24 mouse cellular contexts compared by ENCODE assay signal in genomic region chr16:22956085-22956439, GRCm38 (mm10). TPM values are rescaled to one million over a fixed set of nuclear protein-coding genes. Genes with fewer than 3 reads are reported as not detected.
DNase-seq lines count a peak whose midpoint lies in the region; ATAC-seq and TF ChIP-seq lines count a peak whose summit lies in the region.
"Had no signal": no experiment of that assay in that cellular context is flagged by ENCODE, and none has a peak within 500 bp of the region (broad histone marks: within the 10 kb centered on the region; RNA-seq: fewer than 3 reads in every experiment).

No protein-coding gene starts in this region.

- no peak overlapping the region for H3K9ac ChIP-seq in forebrain, embryonic 12.5 days
- no peak overlapping the region for H3K9ac ChIP-seq in forebrain, postnatal 0 days
- H3K9ac ChIP-seq in ES-E14 (ENCODE audit: insufficient read depth, low read depth, low read length, poor library complexity, severe bottlenecking): no peak overlapping the region
- H3K9ac ChIP-seq in hindbrain, embryonic 15.5 days: no peak overlapping the region
- no peak overlapping the region for H3K9ac ChIP-seq in midbrain, embryonic 16.5 days (ENCODE audit: low read depth, low read length)
- H3K9ac ChIP-seq in heart, embryonic 12.5 days: no peak overlapping the region
- H3K9ac ChIP-seq: liver, embryonic 13.5 days had no signal

- no peak overlapping the region for H3K4me3 ChIP-seq in forebrain, embryonic 12.5 days (replicated peaks)
- no peak overlapping the region for H3K4me3 ChIP-seq in forebrain, postnatal 0 days (ENCODE audit: low read depth, low read length)
- peak overlapping the region; percentile 3 to 49; a peak in 3 of 4 replicates for H3K4me3 ChIP-seq in ES-E14 (ENCODE audit: insufficient read depth in 1 of 2, low read depth in 1 of 2, low read length in 2 of 2, poor library complexity in 1 of 2, severe bottlenecking in 1 of 2)
- no peak overlapping the region for H3K4me3 ChIP-seq in hindbrain, embryonic 15.5 days
- H3K4me3 ChIP-seq in midbrain, embryonic 16.5 days (ENCODE audit: low read depth, low read length): no peak overlapping the region
- no peak overlapping the region for H3K4me3 ChIP-seq in heart, embryonic 12.5 days
- H3K4me3 ChIP-seq: heart, adult 2 months; liver, embryonic 13.5 days had no signal

- peak overlapping the region; percentile 22; the same call in 1 of the 2 replicates for H3K4me2 ChIP-seq in forebrain, embryonic 12.5 days
- no peak overlapping the region for H3K4me2 ChIP-seq in forebrain, postnatal 0 days (ENCODE audit: low read depth)
- H3K4me2 ChIP-seq in hindbrain, embryonic 15.5 days: 0 out of 2 replicates have a peak overlapping the region, but pooled peaks have one; percentile 0
- peak overlapping the region; percentile 22; the same call in 1 of the 2 replicates for H3K4me2 ChIP-seq in midbrain, embryonic 16.5 days (ENCODE audit: low read length)
- H3K4me2 ChIP-seq in heart, embryonic 12.5 days: no peak overlapping the region
- H3K4me2 ChIP-seq: liver, embryonic 13.5 days had no signal

- in situ Hi-C loops in ES-E14 (cut with MboI; ENCODE audit: low sequenced_read_pairs in 2 of 2, unreplicated experiment in 2 of 2): no loop called here

- H3K27me3 ChIP-seq in forebrain, embryonic 12.5 days: no peaks in the 10 kb centered on the region
- no peaks in the 10 kb centered on the region for H3K27me3 ChIP-seq in forebrain, postnatal 0 days (ENCODE audit: insufficient read depth, low read length)
- H3K27me3 ChIP-seq in hindbrain, embryonic 15.5 days: no peaks in the 10 kb centered on the region
- no peaks in the 10 kb centered on the region for H3K27me3 ChIP-seq in midbrain, embryonic 16.5 days (ENCODE audit: control insufficient read depth, insufficient read depth, low read depth, low read length)
- H3K27me3 ChIP-seq in heart, embryonic 12.5 days (replicated peaks): no peaks in the 10 kb centered on the region
- H3K27me3 ChIP-seq: liver, embryonic 13.5 days had no signal

- no peak for DNase-seq in forebrain, postnatal 0 days
- no peak for DNase-seq in ES-E14 (ENCODE audit: low read depth, low spot score)
- DNase-seq in cerebellum, postnatal 25 days: no peak
- DNase-seq in frontal cortex, postnatal 14 days (ENCODE audit: low spot score in 2 of 2): no peak
- DNase-seq: cerebellum, adult 11-12 months; heart, adult 2 months; liver, embryonic 13.5 days; thymus, adult 2 months had no signal

- peak overlapping the region; percentile 68 for H3K27ac ChIP-seq in forebrain, embryonic 12.5 days
- no peak overlapping the region for H3K27ac ChIP-seq in forebrain, postnatal 0 days (ENCODE audit: low read depth, low read length)
- no peak overlapping the region for H3K27ac ChIP-seq in ES-E14 (ENCODE audit: insufficient read depth, low read depth, low read length, poor library complexity, severe bottlenecking)
- H3K27ac ChIP-seq in hindbrain, embryonic 15.5 days (replicated peaks): no peak overlapping the region
- 0 out of 2 replicates have a peak overlapping the region, but pooled peaks have one; percentile 47 for H3K27ac ChIP-seq in midbrain, embryonic 16.5 days (ENCODE audit: low read length)
- H3K27ac ChIP-seq in heart, embryonic 12.5 days (ENCODE audit: poor library complexity, severe bottlenecking): no peak overlapping the region
- H3K27ac ChIP-seq: heart, adult 2 months; kidney, postnatal 0 days; liver, embryonic 13.5 days had no signal

- no peak for TF ChIP-seq CTCF in forebrain, postnatal 0 days (IDR thresholded peaks at IDR 0.05; ENCODE audit: low read depth)

- peaks cover 7% of the 10 kb centered on the region; the same call in 1 of the 2 replicates for H3K4me1 ChIP-seq in forebrain, embryonic 12.5 days
- no peaks in the 10 kb centered on the region for H3K4me1 ChIP-seq in forebrain, postnatal 0 days (ENCODE audit: insufficient read depth)
- peaks cover 0 to 4% of the 10 kb centered on the region in 2 experiments; a peak in 2 of 4 replicates for H3K4me1 ChIP-seq in ES-E14 (ENCODE audit: control insufficient read depth in 2 of 2, insufficient read depth in 2 of 2, low read length in 2 of 2, poor library complexity in 1 of 2)
- H3K4me1 ChIP-seq in hindbrain, embryonic 15.5 days (replicated peaks): no peaks in the 10 kb centered on the region
- H3K4me1 ChIP-seq in midbrain, embryonic 16.5 days (ENCODE audit: control insufficient read depth, insufficient read depth, low read length): no peaks in the 10 kb centered on the region
- H3K4me1 ChIP-seq in heart, embryonic 12.5 days (replicated peaks): peaks cover 4% of the 10 kb centered on the region; the same call in 1 of the 2 replicates

- WGBS in forebrain, embryonic 12.5 days: 68% methylated on average over 11 of the region's 11 CpGs
- WGBS in forebrain, postnatal 0 days: 71% methylated on average over 11 of the region's 11 CpGs
- WGBS in hindbrain, embryonic 15.5 days: 64% methylated on average over 11 of the region's 11 CpGs
- 57% methylated on average over 11 of the region's 11 CpGs for WGBS in midbrain, embryonic 16.5 days
- 80% methylated on average over 11 of the region's 11 CpGs for WGBS in heart, embryonic 12.5 days

- H3K36me3 ChIP-seq in forebrain, embryonic 12.5 days (replicated peaks): no peaks in the 10 kb centered on the region
- no peaks in the 10 kb centered on the region for H3K36me3 ChIP-seq in forebrain, postnatal 0 days (ENCODE audit: insufficient read depth)
- no peaks in the 10 kb centered on the region for H3K36me3 ChIP-seq in ES-E14 (ENCODE audit: control insufficient read depth, insufficient read depth, low read length, poor library complexity, severe bottlenecking)
- no peaks in the 10 kb centered on the region for H3K36me3 ChIP-seq in hindbrain, embryonic 15.5 days
- H3K36me3 ChIP-seq in midbrain, embryonic 16.5 days (ENCODE audit: control insufficient read depth, insufficient read depth, low read length): no peaks in the 10 kb centered on the region
- H3K36me3 ChIP-seq in heart, embryonic 12.5 days: no peaks in the 10 kb centered on the region
- H3K36me3 ChIP-seq: G1E; liver, embryonic 13.5 days had no signal

- ATAC-seq in forebrain, embryonic 12.5 days (ENCODE audit: low FRiP score): peak; percentile 71; the same call in 1 of the 2 replicates
- ATAC-seq in forebrain, postnatal 0 days: no peak
- 0 out of 2 replicates have a peak, but pooled peaks have one; percentile 61 for ATAC-seq in hindbrain, embryonic 15.5 days (ENCODE audit: low FRiP score, low read depth)
- 0 out of 2 replicates have a peak, but pooled peaks have one; percentile 56 for ATAC-seq in midbrain, embryonic 16.5 days
- ATAC-seq in heart, embryonic 12.5 days (ENCODE audit: insufficient number of reproducible peaks, low FRiP score): no peak

- H3K9me3 ChIP-seq in forebrain, embryonic 12.5 days: no peaks in the 10 kb centered on the region
- no peaks in the 10 kb centered on the region for H3K9me3 ChIP-seq in forebrain, postnatal 0 days (ENCODE audit: low read length)
- no peaks in the 10 kb centered on the region for H3K9me3 ChIP-seq in ES-E14 (ENCODE audit: control insufficient read depth, insufficient read depth, low read depth, low read length)
- H3K9me3 ChIP-seq in hindbrain, embryonic 15.5 days: no peaks in the 10 kb centered on the region
- no peaks in the 10 kb centered on the region for H3K9me3 ChIP-seq in midbrain, embryonic 16.5 days (replicated peaks; ENCODE audit: control insufficient read depth, low read length, poor library complexity, severe bottlenecking)
- H3K9me3 ChIP-seq in heart, embryonic 12.5 days (replicated peaks): no peaks in the 10 kb centered on the region
- H3K9me3 ChIP-seq: G1E; liver, embryonic 13.5 days had no signal

TF ChIP-seq in ES-E14, 5 proteins besides CTCF, POLR2A, EP300 and RAD21:
- no peak for TF ChIP-seq ZNF384 (IDR thresholded peaks at IDR 0.05; ENCODE audit: low read depth, low read length)
- TF ChIP-seq ZC3H11A (IDR thresholded peaks at IDR 0.05; ENCODE audit: borderline replicate concordance, low read depth, low read length): no peak
- no peak for TF ChIP-seq HCFC1 (IDR thresholded peaks at IDR 0.05; ENCODE audit: borderline replicate concordance, insufficient read depth, low read length)
- TF ChIP-seq MAFK (IDR thresholded peaks at IDR 0.05; ENCODE audit: insufficient read depth, low read depth, low read length): no peak
- no peak for TF ChIP-seq CHD2 (IDR thresholded peaks at IDR 0.05; ENCODE audit: low read depth, low read length)

RNA-seq across cellular contexts. Expression of gene Hrg, which starts 5.2 kb away (rescaled TPM):
- not detected in 2 replicates for polyA plus RNA-seq in forebrain, embryonic 12.5 days (2016; fragmentation: Nextera tagmentation; extraction: Ambion mirVana)
- not detected in 2 replicates for total RNA-seq in forebrain, postnatal 0 days (2014; rRNA removed)
- polyA plus RNA-seq in forebrain, postnatal 0 days (2015; fragmentation: Nextera tagmentation; extraction: Ambion mirVana): not detected in 2 replicates
- not detected in 2 replicates for total RNA-seq in ES-E14 (2012; rRNA removed)
- polyA plus RNA-seq in hindbrain, embryonic 15.5 days (2015; fragmentation: Nextera tagmentation; extraction: Ambion mirVana): not detected in 2 replicates
- polyA plus RNA-seq in midbrain, embryonic 16.5 days (2015; fragmentation: Nextera tagmentation; extraction: Ambion mirVana): 0.24 TPM in 2 replicates
- polyA plus RNA-seq in heart, embryonic 12.5 days (2016; fragmentation: Nextera tagmentation; extraction: Ambion mirVana): not detected in 2 replicates
- total RNA-seq: G1E; gastrocnemius, adult 8-10 months; heart, adult 2 months; layer of hippocampus, postnatal 14 days; left cerebral cortex, postnatal 36 days; megakaryocyte, adult 5-6 weeks had no signal
- polyA plus RNA-seq: cortical plate, adult 2 months; G1E; heart, adult 2 months; heart, postnatal 0 days; intestine, embryonic 14.5 days; lung, embryonic 16.5 days; small intestine, adult 2 months; stomach, embryonic 14.5 days; thymus, adult 2 months had no signal

RNA-seq across cellular contexts. Expression of gene Fetub, which starts 37.9 kb away (rescaled TPM):
- not detected in 2 replicates for polyA plus RNA-seq in forebrain, embryonic 12.5 days (2016; fragmentation: Nextera tagmentation; extraction: Ambion mirVana)
- not detected in 2 replicates for total RNA-seq in forebrain, postnatal 0 days (2014; rRNA removed)
- 0.15 and 0.21 TPM in 2 replicates for polyA plus RNA-seq in forebrain, postnatal 0 days (2015; fragmentation: Nextera tagmentation; extraction: Ambion mirVana)
- 3.7 and 4.7 TPM in 2 replicates for total RNA-seq in ES-E14 (2012; rRNA removed)
- not detected in 2 replicates for polyA plus RNA-seq in hindbrain, embryonic 15.5 days (2015; fragmentation: Nextera tagmentation; extraction: Ambion mirVana)
- not detected in 2 replicates for polyA plus RNA-seq in midbrain, embryonic 16.5 days (2015; fragmentation: Nextera tagmentation; extraction: Ambion mirVana)
- not detected in 2 replicates for polyA plus RNA-seq in heart, embryonic 12.5 days (2016; fragmentation: Nextera tagmentation; extraction: Ambion mirVana)
- total RNA-seq: left cerebral cortex, postnatal 36 days; megakaryocyte, adult 5-6 weeks had no signal
- polyA plus RNA-seq: heart, postnatal 0 days; intestine, embryonic 14.5 days; lung, embryonic 16.5 days; small intestine, adult 2 months had no signal

Comparison
In these comparisons a context has a peak if more than half of its experiments do, and no peak if none do; other contexts are left out.
1. ATAC-seq: peak in forebrain, embryonic 12.5 days (single experiment), hindbrain, embryonic 15.5 days (single experiment) and midbrain, embryonic 16.5 days (single experiment); none in forebrain, postnatal 0 days (single experiment) and heart, embryonic 12.5 days (single experiment).
2. H3K27ac ChIP-seq: peak in forebrain, embryonic 12.5 days (single experiment) and midbrain, embryonic 16.5 days (single experiment); none in forebrain, postnatal 0 days (single experiment), ES-E14 (single experiment), hindbrain, embryonic 15.5 days (single experiment) and heart, embryonic 12.5 days (single experiment).
3. H3K4me2 ChIP-seq: peak in forebrain, embryonic 12.5 days (single experiment), hindbrain, embryonic 15.5 days (single experiment) and midbrain, embryonic 16.5 days (single experiment); none in forebrain, postnatal 0 days (single experiment) and heart, embryonic 12.5 days (single experiment).
4. H3K4me3 ChIP-seq: peak in ES-E14 (2 of 2); none in forebrain, embryonic 12.5 days (single experiment), forebrain, postnatal 0 days (single experiment), hindbrain, embryonic 15.5 days (single experiment), midbrain, embryonic 16.5 days (single experiment) and heart, embryonic 12.5 days (single experiment).